Mouse (Mus musculus): ENCODE measurements around the gene Crlf1. TPM values are rescaled to one million over a fixed set of nuclear protein-coding genes. Genes with fewer than 3 reads are reported as not detected.

Crlf1 gene
- total and polyA plus RNA-seq, 3 experiments: 3.8 to 26.6 TPM; not detected in 1

DNA sequence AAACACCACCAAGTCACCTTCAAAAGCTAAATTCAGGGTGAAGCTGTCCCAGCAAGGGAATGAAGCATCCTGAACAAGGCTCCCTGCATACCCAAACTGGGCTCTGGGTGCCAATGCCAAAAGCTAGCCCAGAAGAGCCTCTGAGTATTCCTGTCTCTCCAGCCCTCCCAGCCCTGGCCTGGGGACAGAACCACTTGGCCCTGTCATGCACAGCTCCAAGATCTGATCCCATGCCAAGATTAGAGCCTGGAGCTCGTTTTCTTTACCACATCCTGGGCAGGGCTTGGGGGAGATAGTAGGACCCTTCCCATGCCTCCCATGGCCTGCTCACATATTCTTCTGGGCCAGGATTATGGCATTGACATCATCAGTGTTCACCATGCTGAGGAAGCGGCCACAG lies 26.6 kb downstream of the Crlf1 start:
- Histone ChIP-seq H3K36me3 (ENCODE audit: control insufficient read depth in 1 of 2, insufficient read depth in 2 of 2, low read length in 2 of 2) (peaks cover 3 to 7% of the 10 kb centered on the region in 2 experiments), H3K79me2 (ENCODE audit: control insufficient read depth, insufficient read depth, low read length, poor library complexity) (peaks cover 8% of the 10 kb centered on the region), H3K27ac (ENCODE audit: control insufficient read depth, low read depth, low read length) (no peak overlapping the region), H3K27me3 (ENCODE audit: control insufficient read depth in 1 of 2, insufficient read depth in 2 of 2, low read length in 2 of 2) (no peaks in the 10 kb centered on the region), H3K4me1 (ENCODE audit: control insufficient read depth in 1 of 2, insufficient read depth in 2 of 2, low read length in 2 of 2) (peaks cover 0 to 10% of the 10 kb centered on the region in 2 experiments; a peak in 3 of 4 replicates), H3K9me3 (replicated peaks; ENCODE audit: insufficient read depth, low read length) (no peaks in the 10 kb centered on the region), H3K9ac (ENCODE audit: control insufficient read depth, low read depth, low read length, poor library complexity, severe bottlenecking) (no peak overlapping the region), H3K4me3 (ENCODE audit: control insufficient read depth in 1 of 2, insufficient read depth in 1 of 2, low read depth in 2 of 2, low read length in 2 of 2) (no peak overlapping the region)
- DNase-seq (ENCODE audit: low read depth, low spot score): no peak
- no peak for TF ChIP-seq JUND (IDR thresholded peaks at IDR 0.05; ENCODE audit: low read depth, low read length)
- no peak for TF ChIP-seq E2F4 (IDR thresholded peaks at IDR 0.05; ENCODE audit: borderline replicate concordance, low read depth, low read length)
- TF ChIP-seq GABPA (IDR thresholded peaks at IDR 0.05; ENCODE audit: low read depth, low read length): no peak
- TF ChIP-seq ZNF384 (IDR thresholded peaks at IDR 0.05; ENCODE audit: low read depth, low read length): no peak
- no peak for TF ChIP-seq POLR2AphosphoS5 (IDR thresholded peaks at IDR 0.05; ENCODE audit: borderline replicate concordance, low read depth, low read length)
- TF ChIP-seq ELF1 (IDR thresholded peaks at IDR 0.05; ENCODE audit: low read depth, low read length): no peak
- no peak for TF ChIP-seq POLR2AphosphoS2 (IDR thresholded peaks at IDR 0.05; ENCODE audit: low read length)
- TF ChIP-seq ZMIZ1 (IDR thresholded peaks at IDR 0.05; ENCODE audit: low read depth, low read length): no peak
- TF ChIP-seq MYB (IDR thresholded peaks at IDR 0.05; ENCODE audit: low read depth, low read length): no peak
- TF ChIP-seq ZKSCAN1 (IDR thresholded peaks at IDR 0.05; ENCODE audit: low read depth, low read length): no peak
- TF ChIP-seq TBP (IDR thresholded peaks at IDR 0.05; ENCODE audit: low read depth, low read length): no peak
- no peak for TF ChIP-seq GATA1 (IDR thresholded peaks at IDR 0.05; ENCODE audit: low read depth, low read length)

DNA sequence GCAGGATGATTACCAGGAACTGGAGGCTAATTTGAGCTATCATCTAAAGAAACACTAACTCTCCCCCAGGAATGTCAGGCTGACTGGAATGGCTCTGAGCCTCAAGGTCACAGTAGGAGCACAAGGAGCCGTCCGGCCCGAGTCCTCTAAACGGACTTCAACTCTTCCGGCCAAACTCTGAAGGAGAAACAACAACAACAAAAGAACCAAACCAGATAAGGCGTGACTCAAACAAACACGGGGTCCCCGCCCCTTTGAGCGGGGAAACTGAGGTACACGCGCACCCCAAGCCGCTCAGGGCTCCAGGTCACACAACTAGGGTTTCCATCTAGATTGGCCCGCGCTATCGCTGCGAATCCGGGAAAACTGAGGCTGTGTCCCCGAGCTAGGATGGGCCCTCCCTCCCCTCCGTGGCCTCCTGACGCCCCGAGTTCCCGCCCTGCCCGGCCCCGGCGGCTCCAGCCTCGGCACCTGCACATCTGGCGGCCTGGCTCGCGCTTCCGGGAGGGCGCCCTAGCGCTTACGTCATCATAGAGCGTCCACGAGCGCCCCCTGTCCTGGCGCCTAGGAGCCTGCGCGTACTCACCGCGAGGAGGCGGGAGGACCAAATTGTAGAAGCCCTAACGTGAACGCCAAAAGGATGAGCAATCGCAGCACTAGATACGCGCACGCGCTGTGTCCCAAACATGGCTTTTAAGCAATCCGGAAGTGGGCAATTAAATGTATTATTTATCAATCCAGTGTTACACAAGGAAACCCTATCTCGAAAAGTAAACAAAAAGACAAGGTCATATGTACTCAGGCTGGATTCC lies 29.8 kb downstream of the Crlf1 start:
- Histone ChIP-seq H3K9ac (ENCODE audit: control insufficient read depth, low read depth, low read length, poor library complexity, severe bottlenecking) (peak overlapping the region; percentile 97), H3K36me3 (ENCODE audit: control insufficient read depth in 1 of 2, insufficient read depth in 2 of 2, low read length in 2 of 2) (peaks cover 0 to 15% of the 10 kb centered on the region in 2 experiments; a peak in 2 of 4 replicates), H3K27me3 (ENCODE audit: control insufficient read depth in 1 of 2, insufficient read depth in 2 of 2, low read length in 2 of 2) (no peaks in the 10 kb centered on the region), H3K4me1 (ENCODE audit: control insufficient read depth in 1 of 2, insufficient read depth in 2 of 2, low read length in 2 of 2) (peaks cover 0 to 16% of the 10 kb centered on the region in 2 experiments; a peak in 3 of 4 replicates), H3K79me2 (ENCODE audit: control insufficient read depth, insufficient read depth, low read length, poor library complexity) (peaks cover 18% of the 10 kb centered on the region), H3K4me3 (ENCODE audit: control insufficient read depth in 1 of 2, insufficient read depth in 1 of 2, low read depth in 2 of 2, low read length in 2 of 2) (peak overlapping the region; percentile 68 to 84), H3K27ac (ENCODE audit: control insufficient read depth, low read depth, low read length) (peak overlapping the region; percentile 94), H3K9me3 (replicated peaks; ENCODE audit: insufficient read depth, low read length) (no peaks in the 10 kb centered on the region)
- DNase-seq (ENCODE audit: low read depth, low spot score): peak; percentile 99
- peak; percentile 98 for TF ChIP-seq MAZ (IDR thresholded peaks at IDR 0.05; ENCODE audit: low read depth, low read length)
- peak; percentile 82 for TF ChIP-seq MYC (IDR thresholded peaks at IDR 0.05; ENCODE audit: low read depth, low read length)
- TF ChIP-seq POLR2AphosphoS2 (IDR thresholded peaks at IDR 0.05; ENCODE audit: low read length): peak; percentile 87
- TF ChIP-seq MXI1 (IDR thresholded peaks at IDR 0.05; ENCODE audit: low read depth, low read length): peak; percentile 93
- no peak for TF ChIP-seq POLR2AphosphoS5 (IDR thresholded peaks at IDR 0.05; ENCODE audit: borderline replicate concordance, low read depth, low read length)
- no peak for TF ChIP-seq TAL1 (IDR thresholded peaks at IDR 0.05; ENCODE audit: low read length)
- peak in 1 of 2 experiments; percentile 54; a peak in 1 of 4 replicates for TF ChIP-seq EP300 (IDR thresholded peaks at IDR 0.05; ENCODE audit: low read depth in 1 of 2, low read length in 2 of 2)
- TF ChIP-seq ELF1 (IDR thresholded peaks at IDR 0.05; ENCODE audit: low read depth, low read length): peak; percentile 98
- TF ChIP-seq GATA1 (IDR thresholded peaks at IDR 0.05; ENCODE audit: low read depth, low read length): no peak
- TF ChIP-seq USF2 (IDR thresholded peaks at IDR 0.05; ENCODE audit: borderline replicate concordance in 1 of 2, insufficient read depth in 1 of 2, low read depth in 1 of 2, low read length in 2 of 2): no peak
- TF ChIP-seq ZMIZ1 (IDR thresholded peaks at IDR 0.05; ENCODE audit: low read depth, low read length): peak; percentile 66
- TF ChIP-seq USF1 (IDR thresholded peaks at IDR 0.05; ENCODE audit: low read depth, low read length): peak; percentile 38; the same call in 1 of the 2 replicates
- peak; percentile 82 for TF ChIP-seq NRF1 (IDR thresholded peaks at IDR 0.05; ENCODE audit: insufficient read depth, low read depth, low read length, poor library complexity, severe bottlenecking)
- TF ChIP-seq MEF2A (IDR thresholded peaks at IDR 0.05; ENCODE audit: extremely low read depth, insufficient replicate concordance, low read depth, low read length, poor library complexity, severe bottlenecking): no peak
- TF ChIP-seq TCF12 (IDR thresholded peaks at IDR 0.05; ENCODE audit: low read depth, low read length): peak; percentile 78
- TF ChIP-seq MAFK (IDR thresholded peaks at IDR 0.05; ENCODE audit: borderline replicate concordance, low read depth, low read length): no peak
- peak; percentile 76 for TF ChIP-seq MAX (IDR thresholded peaks at IDR 0.05; ENCODE audit: low read length)
- TF ChIP-seq BHLHE40 (IDR thresholded peaks at IDR 0.05; ENCODE audit: borderline replicate concordance, low read depth, low read length): peak; percentile 77
- peak; percentile 66 for TF ChIP-seq E2F4 (IDR thresholded peaks at IDR 0.05; ENCODE audit: borderline replicate concordance, low read depth, low read length)
- TF ChIP-seq NELFE (IDR thresholded peaks at IDR 0.05; ENCODE audit: low read depth, low read length): peak; percentile 91
- no peak for TF ChIP-seq ZNF384 (IDR thresholded peaks at IDR 0.05; ENCODE audit: low read depth, low read length)
- TF ChIP-seq MYB (IDR thresholded peaks at IDR 0.05; ENCODE audit: low read depth, low read length): no peak
- no peak for TF ChIP-seq ZKSCAN1 (IDR thresholded peaks at IDR 0.05; ENCODE audit: low read depth, low read length)

Measured in MEL (cell line).